Mouse (Mus musculus): ENCODE results near the gene Misp. TPM values are rescaled to one million over a fixed set of nuclear protein-coding genes. Genes with fewer than 3 reads are reported as not detected.

The Misp gene
- total RNA-seq, 2 experiments from 2014 or later: 0.22 to 0.30 TPM

DNA sequence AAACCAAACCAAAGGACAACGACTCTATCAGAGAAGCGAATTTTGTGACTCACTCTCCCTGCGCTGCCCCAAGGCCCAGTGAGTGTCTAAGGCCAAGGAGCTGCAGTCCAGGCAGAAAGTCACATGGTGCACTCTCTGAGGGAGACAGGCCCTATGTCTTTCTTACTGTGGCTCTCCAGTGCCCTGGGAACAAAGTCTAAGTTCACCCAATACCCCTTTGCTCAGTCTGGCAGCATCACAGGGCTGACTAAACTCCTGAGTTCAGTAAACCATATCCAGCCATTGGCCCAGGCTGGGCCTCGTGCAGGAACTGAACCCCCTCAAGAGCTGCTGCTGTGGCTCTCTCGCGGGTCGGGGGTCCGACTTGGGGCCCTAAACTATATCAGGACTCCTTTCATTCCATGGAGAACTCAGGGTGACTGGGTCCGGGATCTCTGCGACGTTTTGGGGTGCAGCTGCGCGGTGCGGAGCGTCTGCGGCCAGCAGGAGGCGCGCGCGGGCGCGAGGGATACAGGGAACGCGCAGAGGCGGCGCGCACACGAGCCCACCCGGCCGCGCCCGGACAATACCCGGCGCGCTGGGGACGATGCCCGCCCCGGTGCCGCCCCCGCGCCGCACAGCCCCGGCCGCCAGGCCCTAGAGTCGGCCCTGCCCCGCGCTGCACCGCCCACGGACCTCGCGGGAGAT lies 27.6 kb upstream of the Misp start, which contains the start of gene Palm:
TSS of gene Palm (plus strand) at position 522 of the 687 bp plus-strand sequence.
- peak; percentile 82 to 89 for DNase-seq
- intact Hi-C loops (cut with DNase I): loop anchor here (1.0 kb wide), 1 partner anchor 19 kb away; no protein-coding TSS in a partner anchor

- intact Hi-C loops (cut with DNase I): loop anchor here (1.0 kb wide), 2 partner anchors 14 to 18 kb away; no protein-coding TSS in a partner anchor
- DNase-seq: peak in 1 of 2 experiments; percentile 59
Observed at GRCm38 (mm10) chr10:79793738-79794490, 26.9 kb upstream of the Misp start.

GRCm38 (mm10) chr10:79794491-79794931 lies 26.3 kb upstream of the Misp start:
- DNase-seq: peak; percentile 86 to 88
- intact Hi-C loops (cut with DNase I): loop anchor here (1.0 kb wide), 1 partner anchor 14 kb away; no protein-coding TSS in a partner anchor

DNA sequence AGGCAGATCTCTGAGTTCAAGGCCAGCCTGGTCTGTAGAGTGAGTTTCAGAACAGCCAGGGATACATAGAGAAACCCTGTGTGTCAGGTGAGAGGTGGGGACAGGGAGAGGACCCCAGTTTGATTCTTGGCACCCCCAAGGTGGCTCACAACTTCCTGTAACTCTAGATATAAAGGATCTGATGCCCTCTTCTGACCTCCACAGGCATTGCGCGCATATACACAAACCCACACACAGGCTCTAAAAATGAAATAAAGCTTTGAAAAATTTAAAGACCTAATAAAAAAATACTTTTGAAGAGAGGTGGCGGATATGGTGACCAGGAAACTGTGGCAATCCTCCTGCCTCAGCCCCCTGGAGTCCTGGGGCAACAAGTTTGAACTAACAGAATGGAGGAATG lies 24.9 kb upstream of the Misp start:
- intact Hi-C loops (cut with DNase I): no loop called here
- no peak for DNase-seq

GRCm38 (mm10) chr10:79797326-79797725 lies 23.5 kb upstream of the Misp start:
- intact Hi-C loops (cut with DNase I): no loop called here
- DNase-seq: peak; percentile 56 to 57

- intact Hi-C loops (cut with DNase I): no loop called here
- DNase-seq: no peak
Observed at GRCm38 (mm10) chr10:79798289-79798928, 22.4 kb upstream of the Misp start.

- intact Hi-C loops (cut with DNase I): no loop called here
- DNase-seq: no peak
Observed at GRCm38 (mm10) chr10:79800508-79800907, 20.3 kb upstream of the Misp start.

DNA sequence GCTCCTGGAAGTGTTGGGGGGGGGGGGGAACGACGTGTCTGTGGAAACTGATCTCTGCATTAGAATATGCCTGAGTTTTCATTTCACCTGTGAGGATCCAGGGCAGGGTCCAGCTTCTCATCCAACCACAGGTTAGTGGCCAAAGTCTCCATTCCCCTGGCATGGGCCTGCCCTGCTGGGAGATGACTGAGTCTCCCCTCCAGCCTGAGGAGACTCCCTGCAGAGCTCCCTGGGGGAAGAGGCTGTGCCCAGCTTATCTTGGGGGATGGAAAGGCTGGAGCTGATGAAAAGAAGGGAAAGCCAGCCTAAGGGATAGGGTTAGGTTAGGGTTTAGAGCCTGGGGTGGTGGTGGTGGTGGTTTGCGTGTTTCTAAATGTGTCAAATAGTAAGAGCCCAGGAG lies 19.0 kb upstream of the Misp start:
- intact Hi-C loops (cut with DNase I): no loop called here
- no peak for DNase-seq

GRCm38 (mm10) chr10:79802331-79802971 lies 18.3 kb upstream of the Misp start:
- peak; percentile 63 to 65 for DNase-seq
- intact Hi-C loops (cut with DNase I): no loop called here

DNA sequence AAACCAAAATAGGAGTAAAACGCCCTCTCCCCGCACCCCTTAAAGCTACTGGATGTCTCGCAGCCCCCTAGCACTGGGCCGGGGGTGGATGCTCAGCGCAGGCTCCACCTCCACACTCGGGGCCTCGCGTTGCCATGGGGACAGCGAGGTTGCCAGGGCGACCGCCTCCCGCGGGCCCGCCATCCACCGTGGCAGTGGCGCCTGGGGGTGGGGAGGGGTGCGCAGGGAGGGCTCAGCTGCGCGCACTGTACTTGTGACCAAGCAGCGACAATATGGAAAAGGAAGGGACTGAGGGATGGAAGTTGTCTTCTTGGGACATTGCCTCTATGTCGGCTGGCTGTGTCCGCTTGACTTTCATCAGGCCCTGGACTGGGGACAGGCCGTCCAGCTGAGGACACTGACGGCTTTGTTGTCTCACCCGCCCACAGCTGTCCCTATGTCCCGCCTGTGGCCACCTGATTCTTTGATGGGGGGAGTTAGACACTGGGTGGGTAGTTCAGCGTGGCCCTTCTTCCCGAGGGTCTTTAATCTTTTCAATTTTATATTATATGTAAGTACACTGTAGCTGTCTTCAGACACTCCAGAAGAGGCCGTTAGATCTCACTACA lies 17.0 kb upstream of the Misp start:
- intact Hi-C loops (cut with DNase I): no loop called here
- DNase-seq: peak in 1 of 2 experiments; percentile 55

GRCm38 (mm10) chr10:79805636-79806035 lies 15.2 kb upstream of the Misp start:
- intact Hi-C loops (cut with DNase I): no loop called here
- peak; percentile 66 to 71 for DNase-seq

GRCm38 (mm10) chr10:79806331-79806730 lies 14.5 kb upstream of the Misp start:
- intact Hi-C loops (cut with DNase I): no loop called here
- no peak for DNase-seq

- no peak for DNase-seq
- intact Hi-C loops (cut with DNase I): no loop called here
Observed at GRCm38 (mm10) chr10:79806972-79807371, 13.8 kb upstream of the Misp start.

DNA sequence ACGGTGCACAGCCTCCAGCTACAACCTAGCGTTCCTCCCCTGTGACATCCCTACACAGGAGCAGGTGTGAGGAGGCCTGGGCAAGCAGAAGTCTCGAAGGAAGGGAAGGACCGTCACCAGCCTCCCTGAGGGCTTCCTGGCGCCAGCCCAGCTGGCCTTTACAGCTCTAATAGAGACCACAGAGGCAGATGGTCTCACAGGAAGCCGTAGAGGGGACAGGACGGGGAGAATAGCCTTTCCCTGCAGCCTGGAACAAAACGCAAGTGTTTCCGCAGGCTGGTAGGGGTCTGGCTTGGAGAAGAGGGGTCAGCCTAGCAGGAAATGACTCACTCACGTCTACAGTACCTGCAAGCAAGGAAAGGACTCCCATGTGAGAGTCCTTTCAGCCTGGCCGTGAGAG lies 13.0 kb upstream of the Misp start:
- peak; percentile 67 to 70 for DNase-seq
- intact Hi-C loops (cut with DNase I): loop anchor here (1.0 kb wide), 1 partner anchor 14 kb away; no protein-coding TSS in a partner anchor

DNA sequence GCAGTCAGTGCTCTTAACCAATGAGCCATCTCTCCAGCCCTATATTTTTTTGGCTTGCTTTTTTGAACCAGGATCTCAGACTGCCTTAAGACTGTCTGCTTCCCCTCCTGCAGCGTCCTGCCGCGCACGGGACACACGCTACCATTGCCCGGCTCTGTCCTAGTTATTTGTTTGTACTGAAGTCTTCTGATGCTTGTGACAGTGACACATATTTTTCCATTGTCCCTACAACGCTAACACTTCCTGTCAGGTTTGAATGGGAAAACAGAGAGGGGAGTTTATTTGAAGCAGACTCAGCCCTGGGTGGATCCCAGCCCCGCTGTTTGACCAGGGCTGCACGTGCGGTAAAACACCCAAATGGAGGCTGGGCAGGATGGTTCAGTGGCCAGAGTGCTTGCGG lies 12.1 kb upstream of the Misp start:
- intact Hi-C loops (cut with DNase I): loop anchor here (1.0 kb wide), 1 partner anchor 14 kb away; no protein-coding TSS in a partner anchor
- DNase-seq: no peak

DNA sequence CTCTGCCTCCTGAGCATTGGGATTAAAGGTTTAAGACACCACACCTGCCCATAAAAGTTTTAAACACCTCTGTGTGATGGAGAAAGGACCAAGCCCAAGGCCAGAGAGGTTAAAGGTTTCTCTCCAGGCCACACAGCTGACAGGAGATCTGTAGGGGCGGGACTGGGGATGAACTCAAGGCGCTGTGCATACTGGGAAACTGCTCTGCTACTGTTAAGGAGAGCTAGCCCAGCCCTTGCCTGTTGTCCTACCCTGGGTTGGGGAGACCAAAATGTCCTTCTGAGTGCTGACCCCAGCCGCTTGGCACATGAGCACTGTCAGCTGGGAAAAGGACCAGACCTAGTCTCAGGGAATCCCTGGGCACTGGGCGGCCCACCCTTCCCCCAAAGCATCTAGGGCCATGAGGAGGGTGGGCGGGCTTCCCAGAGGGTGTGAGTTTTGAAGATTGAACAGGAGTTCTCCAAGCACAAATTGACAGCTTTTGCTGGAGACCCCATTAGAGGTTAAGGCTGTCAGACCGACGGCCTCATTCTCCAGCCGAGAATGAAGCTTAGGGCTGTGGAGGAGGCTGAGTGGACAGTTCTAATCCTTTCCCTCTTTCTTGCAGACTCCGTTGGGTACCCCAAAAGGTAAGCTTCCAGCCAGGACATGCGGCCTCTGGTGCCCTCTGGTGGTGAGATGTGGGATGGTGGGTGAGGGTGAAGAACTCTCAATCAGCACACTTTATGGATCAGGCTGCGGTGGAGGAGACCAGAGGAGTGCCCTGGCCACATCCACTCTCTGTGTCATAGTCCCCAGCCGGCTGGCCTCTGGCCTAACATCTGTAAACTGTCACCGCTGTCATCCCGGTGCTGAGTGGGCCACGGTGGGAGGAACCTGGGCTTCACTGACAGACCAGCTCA lies 8.8 kb upstream of the Misp start:
- DNase-seq: peak; percentile 85 to 92
- intact Hi-C loops (cut with DNase I): loop anchor here (1.0 to 2.0 kb wide), 2 partner anchors 19 to 43 kb away; partner anchors contain the start of gene Palm

GRCm38 (mm10) chr10:79814271-79814842 lies 6.4 kb upstream of the Misp start:
- intact Hi-C loops (cut with DNase I): no loop called here
- no peak for DNase-seq

GRCm38 (mm10) chr10:79815671-79816494 lies 4.9 kb upstream of the Misp start:
- no peak for DNase-seq
- intact Hi-C loops (cut with DNase I): loop anchor here (5.0 kb wide), 1 partner anchor 34 kb away; no protein-coding TSS in a partner anchor

All from heart, postnatal 10 days (tissue).